Mouse (Mus musculus): ENCODE results near the gene Camk1d.

- TF ChIP-seq CTCF (IDR thresholded peaks at IDR 0.05; ENCODE audit: control insufficient read depth, insufficient read depth, low read length) (no peak), POLR2A (IDR thresholded peaks at IDR 0.05; ENCODE audit: borderline replicate concordance, control insufficient read depth, low read depth, low read length) (no peak)
Measured at GRCm38 (mm10) chr2:5324806-5325205, 389.5 kb downstream of the Camk1d start.

All from bone marrow, adult 2 months (tissue).